Mouse (Mus musculus) spleen, adult 2 months (tissue): ENCODE data around the gene Ccdc130.

ENCODE experiments used
- CTCF ChIP-seq: fragments of 200-500 bp; IDR thresholded peaks from 2 replicates; pipeline ENCODE4 v1.5.1; 2011; ENCODE audit warnings: mild to moderate bottlenecking, inconsistent platforms; ENCODE audit not compliant: insufficient read depth, insufficient read length, insufficient replicate concordance; ENCODE audit errors: extremely low read depth
- POLR2A ChIP-seq: fragments of 200-500 bp; IDR thresholded peaks from 2 replicates; pipeline ENCODE4 v1.6.1; 2011; ENCODE audit warnings: low read depth, low read length, inconsistent platforms

DNA sequence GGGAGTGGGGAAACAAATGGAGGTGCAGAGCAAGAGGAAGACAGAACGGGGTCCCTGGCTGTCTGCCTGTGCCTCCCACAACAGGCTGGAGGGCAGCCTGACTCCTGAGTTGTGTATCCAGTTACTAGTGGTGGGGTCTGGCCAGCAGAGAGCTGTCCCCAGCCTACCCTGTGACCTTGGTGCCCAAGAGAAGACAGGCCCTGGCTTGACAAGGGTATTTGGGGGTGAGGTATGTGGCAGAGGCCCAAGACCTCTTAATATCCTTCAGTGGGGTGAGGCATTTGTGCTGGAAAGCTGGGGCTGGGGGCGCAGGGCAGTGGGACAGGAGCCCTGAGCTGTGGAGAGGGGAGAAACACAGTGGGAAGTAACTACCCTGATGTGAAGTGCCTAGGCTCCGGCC is 59.0 kb downstream of the Ccdc130 start:
- no peak for TF ChIP-seq POLR2A
- TF ChIP-seq CTCF: no peak
